Mouse (Mus musculus): ENCODE results near the gene Fhl2. TPM values are rescaled to one million over a fixed set of nuclear protein-coding genes. Genes with fewer than 3 reads are reported as not detected.
A peak's percentile ranks its signal among the peaks of the same experiment; 100 is the strongest.

Gene Fhl2
- polyA plus RNA-seq (2012; rRNA removed): 22.4 and 23.1 TPM in 2 replicates
- 19.5 and 20.3 TPM in 2 replicates for polyA plus RNA-seq (2014; fragmentation: Nextera tagmentation; extraction: Ambion mirVana)

- H3K4me3 ChIP-seq (replicated peaks; ENCODE audit: low read length): no peak within 1 kb of the TSS
- TF ChIP-seq POLR2A (IDR thresholded peaks at IDR 0.05; ENCODE audit: borderline replicate concordance, extremely low read depth, insufficient read depth, insufficient read length): no peak
- H3K27me3 ChIP-seq (ENCODE audit: control insufficient read depth, insufficient read depth, low read length): no peaks in the 10 kb centered on the region
- 71% methylated on average over 5 of the region's 5 CpGs for WGBS
- no peaks in the 10 kb centered on the region for H3K4me1 ChIP-seq (ENCODE audit: control insufficient read depth, insufficient read depth, low read length)
- H3K4me2 ChIP-seq (replicated peaks; ENCODE audit: low read depth, low read length, severe bottlenecking): no peak within 1 kb of the TSS
- H3K36me3 ChIP-seq (ENCODE audit: control insufficient read depth, insufficient read depth, low read length): no peaks in the 10 kb centered on the region
- ATAC-seq (ENCODE audit: low FRiP score, low read depth) (no peak), DNase-seq (ENCODE audit: low spot score) (no peak)
- H3K9ac ChIP-seq (ENCODE audit: low read depth, low read length, severe bottlenecking): no peak within 1 kb of the TSS
- H3K27ac ChIP-seq (replicated peaks; ENCODE audit: low read depth, low read length): no peak within 1 kb of the TSS
- H3K9me3 ChIP-seq (ENCODE audit: control insufficient read depth, low read length): no peaks in the 10 kb centered on the region
Measured at GRCm38 (mm10) chr1:43196661-43197241, at the start of gene Fhl2. Gene Fhl2 (minus strand): TSS chr1:43196984.

- H3K4me2 ChIP-seq (replicated peaks; ENCODE audit: low read depth, low read length, severe bottlenecking): no peak overlapping the region
- DNase-seq (ENCODE audit: low spot score): no peak
- 45% methylated on average over 2 of the region's 2 CpGs for WGBS
- H3K9ac ChIP-seq (ENCODE audit: low read depth, low read length, severe bottlenecking): no peak overlapping the region
- no peaks in the 10 kb centered on the region for H3K36me3 ChIP-seq (ENCODE audit: control insufficient read depth, insufficient read depth, low read length)
- H3K9me3 ChIP-seq (ENCODE audit: control insufficient read depth, low read length): no peaks in the 10 kb centered on the region
- H3K4me3 ChIP-seq (replicated peaks; ENCODE audit: low read length): no peak overlapping the region
- H3K27me3 ChIP-seq (ENCODE audit: control insufficient read depth, insufficient read depth, low read length): no peaks in the 10 kb centered on the region
- H3K27ac ChIP-seq (replicated peaks; ENCODE audit: low read depth, low read length): no peak overlapping the region
- TF ChIP-seq POLR2A (IDR thresholded peaks at IDR 0.05; ENCODE audit: borderline replicate concordance, extremely low read depth, insufficient read depth, insufficient read length): no peak
- H3K4me1 ChIP-seq (ENCODE audit: control insufficient read depth, insufficient read depth, low read length): no peaks in the 10 kb centered on the region
- ATAC-seq (ENCODE audit: low FRiP score, low read depth): peak; percentile 60
Measured at GRCm38 (mm10) chr1:43245014-43245413, 48.2 kb upstream of the Fhl2 start.

GRCm38 (mm10) chr1:43241208-43241607 lies 44.4 kb upstream of the Fhl2 start:
- H3K9ac ChIP-seq (ENCODE audit: low read depth, low read length, severe bottlenecking): no peak overlapping the region
- no peaks in the 10 kb centered on the region for H3K4me1 ChIP-seq (ENCODE audit: control insufficient read depth, insufficient read depth, low read length)
- H3K9me3 ChIP-seq (ENCODE audit: control insufficient read depth, low read length): no peaks in the 10 kb centered on the region
- H3K4me2 ChIP-seq (replicated peaks; ENCODE audit: low read depth, low read length, severe bottlenecking): no peak overlapping the region
- no peak for ATAC-seq (ENCODE audit: low FRiP score, low read depth)
- no peaks in the 10 kb centered on the region for H3K27me3 ChIP-seq (ENCODE audit: control insufficient read depth, insufficient read depth, low read length)
- no peak overlapping the region for H3K27ac ChIP-seq (replicated peaks; ENCODE audit: low read depth, low read length)
- H3K4me3 ChIP-seq (replicated peaks; ENCODE audit: low read length): no peak overlapping the region
- no peaks in the 10 kb centered on the region for H3K36me3 ChIP-seq (ENCODE audit: control insufficient read depth, insufficient read depth, low read length)
- TF ChIP-seq POLR2A (IDR thresholded peaks at IDR 0.05; ENCODE audit: borderline replicate concordance, extremely low read depth, insufficient read depth, insufficient read length): no peak
- 82% methylated on average over 2 of the region's 2 CpGs for WGBS
- DNase-seq (ENCODE audit: low spot score): no peak

- no peak for DNase-seq (ENCODE audit: low spot score)
- H3K27me3 ChIP-seq (ENCODE audit: control insufficient read depth, insufficient read depth, low read length): no peaks in the 10 kb centered on the region
- H3K27ac ChIP-seq (replicated peaks; ENCODE audit: low read depth, low read length): no peak overlapping the region
- no peak overlapping the region for H3K9ac ChIP-seq (ENCODE audit: low read depth, low read length, severe bottlenecking)
- ATAC-seq (ENCODE audit: low FRiP score, low read depth): no peak
- H3K9me3 ChIP-seq (ENCODE audit: control insufficient read depth, low read length): no peaks in the 10 kb centered on the region
- H3K36me3 ChIP-seq (ENCODE audit: control insufficient read depth, insufficient read depth, low read length): no peaks in the 10 kb centered on the region
- no peaks in the 10 kb centered on the region for H3K4me1 ChIP-seq (ENCODE audit: control insufficient read depth, insufficient read depth, low read length)
- TF ChIP-seq POLR2A (IDR thresholded peaks at IDR 0.05; ENCODE audit: borderline replicate concordance, extremely low read depth, insufficient read depth, insufficient read length): no peak
- H3K4me3 ChIP-seq (replicated peaks; ENCODE audit: low read length): no peak overlapping the region
- H3K4me2 ChIP-seq (replicated peaks; ENCODE audit: low read depth, low read length, severe bottlenecking): no peak overlapping the region
- WGBS: 80% methylated on average over 2 of the region's 2 CpGs
Measured at GRCm38 (mm10) chr1:43239796-43240313, 43.1 kb upstream of the Fhl2 start.

- 52% methylated on average over 2 of the region's 2 CpGs for WGBS
- H3K36me3 ChIP-seq (ENCODE audit: control insufficient read depth, insufficient read depth, low read length): no peaks in the 10 kb centered on the region
- no peak overlapping the region for H3K9ac ChIP-seq (ENCODE audit: low read depth, low read length, severe bottlenecking)
- DNase-seq (ENCODE audit: low spot score) (no peak), ATAC-seq (ENCODE audit: low FRiP score, low read depth) (no peak)
- H3K4me1 ChIP-seq (ENCODE audit: control insufficient read depth, insufficient read depth, low read length): no peaks in the 10 kb centered on the region
- no peak overlapping the region for H3K4me2 ChIP-seq (replicated peaks; ENCODE audit: low read depth, low read length, severe bottlenecking)
- no peaks in the 10 kb centered on the region for H3K9me3 ChIP-seq (ENCODE audit: control insufficient read depth, low read length)
- TF ChIP-seq POLR2A (IDR thresholded peaks at IDR 0.05; ENCODE audit: borderline replicate concordance, extremely low read depth, insufficient read depth, insufficient read length): no peak
- H3K27ac ChIP-seq (replicated peaks; ENCODE audit: low read depth, low read length): no peak overlapping the region
- no peaks in the 10 kb centered on the region for H3K27me3 ChIP-seq (ENCODE audit: control insufficient read depth, insufficient read depth, low read length)
- no peak overlapping the region for H3K4me3 ChIP-seq (replicated peaks; ENCODE audit: low read length)
Measured at GRCm38 (mm10) chr1:43238471-43238870, 41.7 kb upstream of the Fhl2 start.
